Mouse (Mus musculus) urinary bladder, postnatal 14 days (tissue): Measurements from ENCODE around the gene Cpvl.

Experiments used
- DNase-seq: peaks from one replicate; pipeline ENCODE4 v3.0.0; 2021; ENCODE audit warnings: low spot score

Gene Cpvl

DNA sequence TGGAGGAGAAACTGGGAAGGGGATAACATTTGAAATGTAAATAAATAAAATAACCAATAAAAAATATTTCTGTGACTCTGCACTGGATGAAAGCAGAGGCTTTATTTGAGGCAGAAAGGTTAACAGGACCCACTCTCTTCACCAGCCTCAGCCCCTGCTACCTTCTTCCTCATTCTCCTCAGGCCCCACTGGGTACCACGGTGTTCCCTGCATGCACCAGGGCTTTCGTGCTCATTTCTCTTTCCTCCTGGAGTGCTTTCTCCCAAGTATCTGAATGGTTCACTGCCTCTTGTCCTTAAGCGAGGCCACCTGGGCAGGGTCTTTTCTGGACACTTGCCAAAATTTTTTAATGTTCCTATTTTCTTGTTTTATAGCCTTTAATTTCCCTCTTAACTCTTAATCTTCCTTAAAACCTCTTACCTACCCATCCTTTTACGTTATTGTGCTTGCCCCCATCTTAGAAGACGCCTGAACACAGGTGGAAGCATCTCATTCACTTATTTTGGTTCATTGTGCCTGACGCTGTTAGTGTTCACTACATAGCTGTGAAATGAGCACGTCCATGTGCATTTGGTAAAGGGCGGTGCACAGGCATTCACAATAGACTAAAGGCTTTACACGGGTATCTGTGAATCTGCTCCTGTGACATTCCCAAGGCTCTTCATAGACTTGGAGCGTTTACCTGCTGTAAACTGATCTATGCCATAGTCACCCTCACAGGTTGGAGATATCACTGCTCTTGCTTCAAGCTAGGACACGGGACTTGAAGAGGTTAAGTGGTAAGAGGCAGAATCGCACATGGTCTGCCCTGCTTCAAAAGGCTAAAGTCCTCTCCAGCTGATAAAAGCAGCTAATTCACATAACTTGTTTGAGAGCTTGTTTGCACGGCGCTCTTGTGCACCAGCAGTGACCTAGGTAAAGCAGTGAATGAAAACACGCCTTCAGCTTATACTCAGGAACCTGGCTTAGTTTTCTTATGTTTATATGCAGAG lies 41.0 kb downstream of the Cpvl start:
- DNase-seq = no peak

DNA sequence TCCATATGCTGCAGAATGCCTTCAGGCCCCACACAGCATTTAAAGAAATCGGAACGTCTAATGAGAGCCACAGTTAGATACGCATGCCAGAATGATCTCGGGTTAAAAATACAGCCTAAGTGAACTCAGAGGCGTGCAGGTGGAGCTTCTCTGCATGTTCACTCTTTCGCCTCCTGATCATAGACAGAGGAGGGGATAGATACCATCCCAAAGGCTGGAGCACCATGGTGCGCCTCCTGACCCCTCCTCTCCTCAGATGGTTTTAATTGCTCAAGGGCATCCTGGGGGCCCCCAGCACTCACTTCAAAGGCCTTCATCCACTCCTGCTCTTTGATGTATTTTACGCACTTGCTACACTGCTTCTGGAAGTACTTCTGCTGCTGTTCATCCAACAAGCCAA lies 46.9 kb downstream of the Cpvl start:
- DNase-seq = no peak

DNA sequence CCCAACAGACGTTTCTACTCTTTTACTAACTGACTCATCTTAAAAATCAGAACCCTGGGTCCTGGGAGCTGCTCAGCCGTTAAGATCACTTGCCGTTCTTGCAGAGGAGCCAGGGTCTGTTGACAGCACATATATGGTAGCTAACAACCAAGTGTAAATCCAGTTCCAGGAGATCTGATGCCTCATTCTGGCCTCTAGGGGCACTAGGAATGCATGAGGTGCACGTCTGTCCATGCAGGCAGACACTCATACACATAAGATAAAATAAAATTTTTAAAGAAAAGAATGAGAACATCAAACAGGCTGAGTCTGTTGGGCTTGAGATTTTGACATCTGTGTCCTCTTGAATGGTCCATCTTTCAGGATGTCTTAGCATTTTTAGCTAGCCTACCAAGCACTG lies 48.6 kb downstream of the Cpvl start:
- DNase-seq = no peak

DNA sequence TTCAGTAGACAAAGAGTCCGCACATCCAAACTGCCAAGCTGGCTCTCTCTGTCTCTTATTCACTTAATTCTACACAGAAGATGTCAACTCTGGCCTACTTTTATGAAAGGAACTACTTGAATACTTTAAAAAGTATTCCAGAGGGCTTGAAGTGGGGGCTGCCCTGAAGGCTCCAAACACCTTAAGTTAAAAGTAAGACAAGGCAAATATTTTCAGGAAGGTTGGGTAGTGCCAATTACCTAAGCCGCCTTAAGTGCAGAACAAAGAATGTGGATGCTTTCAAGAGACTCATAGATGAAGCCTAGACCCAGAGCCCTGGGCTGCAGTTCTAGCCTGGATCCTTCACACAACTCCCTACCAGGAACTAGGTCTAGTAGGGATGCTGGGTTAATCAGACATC lies 52.3 kb downstream of the Cpvl start:
- DNase-seq = no peak

DNA sequence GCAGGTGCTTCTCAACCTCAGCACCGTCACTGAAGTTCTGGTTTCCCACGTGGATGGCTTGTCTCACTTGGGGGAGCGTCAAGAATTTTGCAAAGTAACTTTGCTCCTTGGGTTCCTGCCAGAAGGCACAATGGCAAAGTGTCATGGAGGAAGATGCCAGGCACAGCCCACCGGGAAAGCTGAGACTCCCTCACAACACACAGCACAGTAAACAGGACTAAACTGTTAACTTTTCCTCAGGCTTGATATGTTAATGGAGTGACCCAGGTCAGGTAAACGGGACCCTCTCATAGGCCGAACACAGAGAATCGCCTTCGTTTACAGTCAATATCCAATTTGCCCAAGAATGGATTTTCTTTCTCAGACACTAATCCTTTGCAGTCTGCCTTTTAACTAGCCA lies 53.3 kb downstream of the Cpvl start:
- no peak for DNase-seq

DNA sequence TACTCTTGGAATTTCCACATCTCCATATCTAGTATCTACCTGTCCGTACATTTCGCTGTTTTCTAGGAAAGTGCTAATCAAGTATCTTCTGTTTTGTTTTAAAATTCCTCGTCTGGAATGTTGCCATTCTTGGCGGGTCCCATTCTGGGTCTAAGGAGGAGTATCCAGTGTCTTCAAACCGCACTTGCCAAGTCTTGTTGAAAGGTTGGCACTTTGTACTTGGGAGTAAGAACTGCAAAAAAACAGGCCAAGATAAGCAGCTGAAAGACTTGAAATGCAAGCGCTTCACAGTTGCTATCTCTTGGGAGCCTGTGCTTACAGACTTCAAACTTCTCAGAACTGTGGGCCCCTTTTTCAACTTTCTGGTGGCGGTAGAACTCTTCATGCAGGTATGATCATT lies 58.4 kb downstream of the Cpvl start:
- DNase-seq = no peak

DNA sequence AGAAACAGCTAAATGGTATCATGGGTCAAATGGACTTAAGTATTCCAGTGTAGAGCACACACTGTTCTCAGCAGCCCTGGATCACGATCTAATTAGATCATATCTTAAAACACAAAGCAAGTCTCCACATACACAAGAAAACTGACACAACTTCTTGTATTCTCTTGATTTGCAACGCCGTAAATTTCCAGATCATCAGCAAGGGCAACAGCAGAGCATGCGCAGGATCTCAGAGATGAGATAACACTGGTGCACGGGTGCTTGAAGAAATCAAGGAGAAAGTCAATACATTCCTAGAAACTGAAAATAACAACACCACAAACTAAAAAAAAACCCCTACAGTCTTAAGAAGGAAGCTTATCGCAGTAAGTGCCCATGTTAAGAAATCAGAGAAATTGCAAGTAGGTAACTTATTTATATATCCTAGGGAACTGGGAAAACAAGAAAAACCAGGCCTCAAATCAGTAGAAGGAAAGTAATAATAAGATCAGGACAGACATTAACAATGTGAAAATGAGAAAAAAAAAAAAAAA lies 61.4 kb downstream of the Cpvl start:
- DNase-seq = no peak

DNA sequence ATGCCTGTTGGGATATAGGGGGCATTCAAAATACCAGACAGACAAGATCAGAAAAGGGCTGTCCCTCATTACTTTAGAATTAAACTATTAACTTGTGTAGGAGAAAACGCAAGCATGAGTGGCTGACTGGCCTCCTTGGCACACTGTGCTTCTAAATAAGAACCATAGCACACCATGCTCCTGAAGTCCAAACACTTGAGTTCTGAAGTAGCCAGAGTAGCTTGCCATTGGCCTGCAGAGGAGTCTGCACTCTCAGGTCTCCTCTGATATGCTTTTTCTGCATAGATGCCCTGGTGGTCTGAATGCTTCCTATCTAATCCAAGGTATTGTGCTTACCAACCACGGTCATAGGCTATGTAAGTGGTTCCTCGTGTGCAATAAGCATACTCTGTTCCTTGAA lies 63.1 kb downstream of the Cpvl start:
- no peak for DNase-seq

DNA sequence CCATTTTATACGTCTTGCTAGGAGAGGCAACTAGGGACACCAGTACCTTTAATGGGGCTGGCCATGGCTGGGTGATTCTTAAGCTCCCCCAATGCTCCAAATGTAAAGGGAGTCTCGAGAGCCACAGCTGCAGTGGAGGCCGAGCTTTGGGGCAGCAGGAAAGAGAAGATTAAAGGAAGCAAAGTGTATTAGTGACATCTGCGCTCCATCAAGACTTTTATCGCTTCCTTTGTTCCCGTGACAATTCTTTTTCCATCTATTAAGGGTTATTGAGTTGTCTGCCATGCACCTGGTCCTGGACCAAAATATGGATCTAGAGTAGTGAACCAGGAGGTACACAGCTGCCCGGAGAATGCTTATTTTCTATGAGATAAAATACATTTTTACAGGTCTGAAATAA lies 65.3 kb downstream of the Cpvl start:
- DNase-seq = no peak

DNA sequence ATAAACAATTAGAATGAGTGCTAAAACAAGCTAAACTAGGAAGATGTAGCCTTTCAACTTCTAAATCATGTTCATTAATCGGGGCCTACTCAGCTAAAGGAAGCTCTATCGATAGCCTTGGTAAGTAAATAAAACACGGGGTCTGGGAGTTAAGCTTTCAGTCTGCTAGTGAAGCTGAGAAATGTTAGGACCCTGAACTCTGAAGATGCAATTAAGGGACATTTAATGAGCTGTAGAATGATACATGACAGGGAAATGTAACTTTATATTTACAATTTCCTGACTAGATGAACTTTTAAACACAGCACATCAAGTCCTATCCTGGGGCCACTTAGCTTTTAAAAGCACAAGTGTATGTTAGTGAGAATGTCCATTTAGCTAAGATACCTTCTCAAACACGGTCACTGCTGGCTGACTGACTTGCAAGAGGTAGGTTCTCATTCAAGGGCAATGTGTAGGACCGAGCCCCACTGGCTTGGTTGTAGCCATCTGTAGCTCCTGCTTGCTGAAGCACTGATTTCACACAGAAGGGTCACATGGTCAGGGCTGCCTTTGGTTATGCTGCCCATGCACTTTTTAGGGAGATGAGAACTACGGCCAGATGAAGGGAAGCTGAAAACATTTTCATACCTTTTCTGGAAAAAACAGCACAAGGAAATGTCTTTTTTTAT lies 66.2 kb downstream of the Cpvl start:
- DNase-seq = no peak

DNA sequence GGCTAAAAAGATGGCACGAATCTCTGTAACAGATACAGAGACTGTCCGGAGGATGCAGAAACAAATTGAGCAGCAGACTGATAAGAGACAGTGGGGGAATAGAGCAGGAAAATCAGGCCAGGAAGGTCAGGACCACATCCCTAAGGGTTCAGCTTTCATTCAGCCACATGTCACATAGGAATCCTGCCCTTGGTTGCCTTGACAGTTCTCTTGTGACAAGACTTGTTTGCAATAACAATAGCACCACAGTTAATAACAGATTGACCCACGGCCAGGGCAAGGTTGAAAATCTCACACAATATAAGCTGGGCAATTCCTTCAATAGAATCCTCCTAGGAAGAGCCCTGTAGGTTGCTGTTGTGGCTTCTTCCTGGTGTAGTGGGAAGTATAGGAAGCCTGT lies 68.5 kb downstream of the Cpvl start:
- no peak for DNase-seq

DNA sequence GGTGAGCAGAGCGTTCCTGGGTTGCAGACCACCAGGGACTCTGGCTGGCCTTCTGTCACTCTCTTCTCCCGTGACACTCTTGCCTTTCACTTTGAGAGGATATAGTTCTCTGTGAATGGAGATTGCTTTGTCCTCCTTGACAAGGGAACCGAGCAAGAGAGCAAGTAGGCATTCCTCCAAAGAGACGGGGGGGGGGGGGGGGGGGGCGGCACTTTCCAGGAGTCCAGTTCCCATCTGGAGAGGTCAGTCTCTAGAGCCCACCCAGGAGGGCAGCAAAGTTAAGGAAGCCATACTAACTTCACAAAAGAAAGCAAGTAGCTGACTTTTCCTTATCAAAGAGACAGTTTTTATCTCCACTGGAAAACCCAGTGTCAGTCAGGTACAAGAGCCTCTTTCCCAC lies 69.0 kb downstream of the Cpvl start:
- DNase-seq = no peak

DNA sequence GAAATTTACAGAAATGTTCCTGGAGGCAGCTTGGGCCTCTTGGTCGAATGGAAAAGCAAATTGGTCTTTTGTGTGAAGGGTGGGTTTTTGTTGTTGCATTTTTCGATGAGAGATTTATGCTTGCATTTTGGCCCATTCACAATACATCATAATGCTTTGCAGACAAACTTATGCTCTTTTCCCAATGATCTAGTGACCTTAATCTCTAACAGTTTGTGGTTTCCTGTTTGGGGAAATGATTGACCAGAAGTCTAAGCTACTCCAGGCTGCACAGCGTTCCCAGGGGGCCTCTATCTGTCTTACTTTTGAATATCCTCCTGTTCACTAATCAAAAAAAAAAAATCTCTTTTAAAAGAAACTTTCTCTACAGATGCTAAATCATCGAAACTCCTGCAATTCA lies 71.6 kb downstream of the Cpvl start:
- no peak for DNase-seq

DNA sequence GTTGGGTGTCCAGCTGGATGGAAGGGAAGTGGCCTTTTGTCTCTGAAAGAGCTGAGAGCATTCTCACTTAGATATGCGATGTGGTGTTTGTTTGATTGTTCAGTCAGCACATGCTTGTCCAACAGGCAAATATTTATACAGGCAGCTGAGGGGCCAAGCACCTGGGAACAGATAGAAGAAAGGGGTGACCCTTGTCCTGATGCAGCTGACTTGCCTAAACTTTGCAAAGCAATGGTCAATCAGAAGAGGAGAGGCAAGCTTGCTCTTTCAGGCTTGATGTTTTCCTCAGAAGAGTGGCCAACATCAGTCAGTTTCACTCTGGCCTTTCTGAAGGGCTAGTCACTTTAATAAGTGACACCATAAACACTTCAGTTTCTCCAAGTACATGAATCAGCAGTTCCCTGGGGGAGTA lies 72.4 kb downstream of the Cpvl start:
- no peak for DNase-seq

DNA sequence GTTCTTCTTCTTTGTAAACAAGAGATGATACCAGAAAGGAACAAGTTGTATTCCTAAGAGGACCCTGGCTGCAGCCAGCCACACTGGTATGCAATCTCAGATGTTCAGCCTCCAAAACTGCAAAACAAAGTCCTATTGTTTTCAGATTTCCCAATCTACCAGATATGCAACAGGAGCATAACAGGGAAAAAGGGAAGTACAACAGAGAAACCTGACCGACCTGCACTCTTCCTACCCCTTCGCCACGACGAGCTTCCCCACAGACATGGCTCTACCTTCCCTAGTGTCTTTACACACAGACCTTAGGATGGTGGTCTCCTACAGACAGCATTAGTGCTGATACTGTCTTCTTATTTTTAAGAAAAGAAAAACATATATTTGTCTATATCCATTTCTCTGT lies 72.9 kb downstream of the Cpvl start:
- DNase-seq = no peak

DNA sequence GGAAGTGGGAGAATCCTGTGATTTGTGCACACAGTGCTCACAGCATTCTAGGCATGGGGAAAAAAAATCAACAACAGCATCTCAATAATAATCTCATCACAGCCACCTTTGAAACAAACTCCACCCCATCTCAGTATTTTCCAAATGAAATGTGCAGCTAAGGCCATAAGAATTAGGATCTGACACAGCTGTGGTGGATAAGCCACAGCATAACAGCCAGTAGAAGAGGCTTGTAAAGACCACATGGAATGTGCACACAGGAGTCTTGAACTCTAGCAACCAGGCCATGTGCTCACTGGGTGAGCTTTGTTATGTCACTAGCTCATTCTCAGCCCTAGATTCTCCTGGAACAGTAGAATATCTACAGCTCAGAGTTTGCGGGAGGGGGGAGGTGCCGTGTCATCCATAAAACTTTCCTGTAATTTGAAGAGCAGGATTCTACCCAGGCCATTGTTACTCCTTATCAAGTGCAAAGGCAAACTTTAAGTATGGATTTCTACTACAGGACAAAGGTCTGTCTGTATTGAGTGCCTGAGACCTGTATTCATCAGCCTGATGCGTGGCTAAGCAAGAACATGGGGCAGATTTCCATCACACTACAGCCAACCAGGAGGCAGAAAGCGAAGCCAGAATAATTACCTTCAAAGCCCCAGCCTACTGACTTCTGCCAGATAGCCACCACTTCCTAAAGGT lies 73.6 kb downstream of the Cpvl start:
- DNase-seq = no peak

DNA sequence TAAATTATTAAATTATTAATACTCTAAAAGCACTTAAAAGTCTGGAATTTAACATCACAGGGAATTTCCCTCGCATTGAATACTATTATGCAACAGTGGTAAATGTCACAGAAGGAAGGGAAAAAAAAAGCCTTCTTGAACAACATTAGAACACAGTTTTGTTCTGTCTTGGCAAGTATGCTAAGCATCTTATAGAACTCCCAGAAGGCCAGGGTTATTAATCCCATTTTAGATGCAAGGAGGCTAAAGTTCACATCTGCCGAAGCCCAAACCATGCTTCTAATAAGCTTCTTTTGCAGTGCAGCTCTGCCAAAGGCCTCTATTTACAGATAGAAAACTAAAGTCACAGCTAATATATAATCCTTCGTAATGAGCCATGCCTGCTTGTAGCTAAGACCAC lies 74.3 kb downstream of the Cpvl start:
- DNase-seq = no peak

DNA sequence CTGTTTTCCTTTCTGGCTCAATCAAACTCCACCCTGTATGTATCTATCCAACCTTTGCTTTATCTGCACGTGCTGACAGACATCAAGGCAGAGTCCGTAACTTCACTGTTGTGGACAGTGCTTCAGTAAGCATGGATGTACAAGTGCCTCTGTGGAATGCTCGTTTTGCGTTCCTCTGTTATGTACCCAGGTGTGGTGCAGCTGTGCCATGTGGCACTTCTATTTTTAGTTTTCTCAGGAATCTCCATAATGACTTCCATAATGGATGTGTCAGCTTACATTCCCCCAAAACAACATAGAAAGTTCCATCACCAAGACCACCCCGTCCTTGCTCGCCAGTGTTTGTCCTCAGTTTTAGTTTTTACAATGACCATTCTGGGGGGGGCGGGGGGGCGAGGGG lies 76.7 kb downstream of the Cpvl start:
- no peak for DNase-seq

DNA sequence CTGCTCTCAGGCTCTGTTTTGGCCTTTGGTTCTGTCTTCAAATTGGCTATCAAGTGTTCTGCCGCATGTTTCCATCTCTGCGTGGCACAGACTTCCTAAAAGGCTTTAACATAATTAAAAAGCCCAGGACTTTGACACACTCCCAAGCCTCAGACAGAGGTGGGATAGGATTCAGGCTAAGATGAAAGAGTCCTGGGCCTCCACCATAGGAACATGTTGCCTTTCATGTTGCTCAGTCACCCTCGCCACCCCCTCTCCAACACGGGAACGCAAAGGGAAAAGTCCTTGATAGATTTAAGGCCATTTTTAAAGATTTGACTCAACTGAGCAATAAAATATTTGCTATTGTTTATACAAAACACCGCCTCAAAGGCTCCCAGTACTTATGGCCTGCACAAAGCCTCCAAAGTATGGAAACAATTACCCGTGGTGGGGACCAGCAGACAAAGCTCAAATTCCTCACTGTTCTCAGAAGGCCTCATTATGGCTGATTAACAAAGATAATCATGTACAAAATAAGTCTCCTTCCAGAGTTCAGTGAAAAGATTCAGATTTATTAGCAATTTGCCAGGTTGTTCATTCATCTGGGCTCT lies 80.5 kb downstream of the Cpvl start:
- no peak for DNase-seq

DNA sequence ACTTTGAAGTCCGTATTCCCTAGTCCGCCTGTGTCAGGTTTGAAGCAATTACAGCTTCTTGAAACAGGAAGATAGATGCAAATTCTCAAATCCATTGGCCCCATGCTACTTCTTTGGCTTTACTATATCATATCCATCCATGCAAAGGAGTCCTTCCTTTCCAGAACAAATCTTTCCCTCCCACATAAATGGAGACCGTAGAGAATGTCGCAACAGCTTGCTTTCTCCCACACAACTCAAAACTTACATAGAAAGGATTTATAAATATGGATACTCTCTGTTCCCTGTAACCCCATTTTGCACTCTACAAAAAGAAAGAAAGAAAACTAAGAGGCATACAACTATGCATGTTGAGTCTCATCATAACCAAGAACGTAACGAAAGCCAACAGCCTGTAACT lies 81.3 kb downstream of the Cpvl start:
- no peak for DNase-seq

DNA sequence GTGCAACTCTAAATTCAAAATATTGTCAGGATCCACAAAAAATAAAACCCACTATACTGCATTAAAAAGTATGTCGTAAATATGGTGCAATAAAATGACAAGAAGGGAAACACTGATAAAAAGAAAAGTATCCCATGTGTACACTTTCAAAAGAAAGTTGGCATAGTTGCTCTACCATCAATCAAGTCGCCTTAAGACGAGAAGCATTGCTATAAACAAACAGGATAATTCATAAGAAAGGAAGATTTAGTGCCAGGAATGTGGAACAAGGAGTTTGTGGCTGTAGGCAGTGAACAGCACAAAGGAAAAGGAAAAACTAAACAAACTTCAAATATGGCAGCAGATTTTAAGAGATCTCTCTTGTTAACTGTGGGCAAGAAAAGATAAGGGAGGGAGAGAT lies 84.7 kb downstream of the Cpvl start:
- no peak for DNase-seq

DNA sequence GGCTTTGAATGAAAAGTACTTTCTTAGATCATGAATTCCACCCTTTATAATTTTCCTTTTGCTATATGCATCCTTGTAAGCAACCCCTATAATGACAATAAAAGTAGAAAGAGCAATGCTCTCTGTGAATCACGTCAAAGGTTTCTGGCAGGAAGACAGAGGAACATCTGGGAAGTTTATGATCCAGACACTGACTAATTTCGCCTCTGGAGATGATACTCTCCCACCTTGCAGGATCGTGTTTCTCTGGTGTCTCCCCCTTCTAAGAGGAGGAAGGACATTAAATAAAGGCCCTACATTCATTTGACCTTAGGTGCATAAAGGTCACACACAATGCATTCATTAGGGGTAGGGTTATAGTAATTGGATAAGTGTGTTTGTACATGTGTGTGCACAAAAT lies 87.4 kb downstream of the Cpvl start:
- DNase-seq = no peak
